Mouse (Mus musculus) erythroid progenitor cell, adult 5-6 weeks (primary cell): Measurements from ENCODE around the gene Fdxr. TPM values are rescaled to one million over a fixed set of nuclear protein-coding genes. Genes with fewer than 3 reads are reported as not detected.

ENCODE experiments used
- ATAC-seq: replicated peaks from 2 replicates; pipeline ENCODE4 v1.8.0; 2016; ENCODE audit warnings: moderate number of reproducible peaks, mild to moderate bottlenecking, moderate TSS enrichment, inconsistent platforms; ENCODE audit not compliant: poor library complexity, low FRiP score, severe bottlenecking
- total RNA-seq, 2 experiments: library from RNA; stranded (forward) in 1 of 2; stranded (reverse) in 1 of 2; fragments of 150-400 nt in 1 of 2; fragments of 186-747, 209-891 nt in 1 of 2; gene quantifications; 2 replicates each; pipeline versions ENCODE4 v1.2.3 to v1.2.4; 2015 to 2017; ENCODE audit warnings: low replicate concordance in 2 of 2

Fdxr gene
- total RNA-seq, 2 experiments from 2014 or later: 1.3 to 1.4 TPM

DNA sequence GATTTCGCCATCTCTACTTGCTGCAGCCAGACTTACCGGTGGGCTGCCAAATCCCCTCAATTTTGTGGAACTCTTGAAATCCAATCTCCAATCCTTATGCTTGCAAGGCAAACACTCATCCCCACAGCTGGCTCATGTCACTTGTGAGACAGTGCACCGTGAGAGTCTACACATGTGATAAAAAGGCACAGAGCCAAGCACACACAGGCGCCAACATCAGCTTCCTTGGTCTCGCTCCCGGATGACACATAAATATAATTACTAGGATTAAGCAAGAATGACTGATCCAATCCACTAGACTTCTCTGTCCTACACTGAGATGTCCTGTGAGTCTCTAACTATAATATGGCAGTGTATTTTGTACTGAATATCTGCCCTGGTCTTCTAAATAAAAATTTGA, 14.1 kb upstream of the Fdxr start:
- ATAC-seq: no peak

DNA sequence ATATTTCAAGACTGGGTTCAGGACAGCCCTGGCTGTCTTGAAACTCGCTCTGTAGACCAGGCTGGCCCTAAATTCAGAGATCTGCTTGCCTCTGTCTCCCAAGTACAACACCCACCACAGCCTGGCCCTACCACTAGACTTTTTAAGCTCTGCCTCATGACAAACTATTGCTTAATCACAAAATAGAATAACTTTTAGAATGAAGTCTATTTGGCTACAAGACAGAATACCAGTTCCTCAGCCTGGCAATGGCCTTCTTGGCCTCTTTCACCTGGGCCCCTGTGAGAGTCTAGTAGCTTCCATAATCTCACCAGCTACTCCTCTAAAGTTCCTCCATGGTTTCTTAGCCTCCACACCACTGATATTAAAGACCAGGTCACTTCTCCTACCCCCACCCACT, 13.5 kb upstream of the Fdxr start:
- ATAC-seq: no peak

DNA sequence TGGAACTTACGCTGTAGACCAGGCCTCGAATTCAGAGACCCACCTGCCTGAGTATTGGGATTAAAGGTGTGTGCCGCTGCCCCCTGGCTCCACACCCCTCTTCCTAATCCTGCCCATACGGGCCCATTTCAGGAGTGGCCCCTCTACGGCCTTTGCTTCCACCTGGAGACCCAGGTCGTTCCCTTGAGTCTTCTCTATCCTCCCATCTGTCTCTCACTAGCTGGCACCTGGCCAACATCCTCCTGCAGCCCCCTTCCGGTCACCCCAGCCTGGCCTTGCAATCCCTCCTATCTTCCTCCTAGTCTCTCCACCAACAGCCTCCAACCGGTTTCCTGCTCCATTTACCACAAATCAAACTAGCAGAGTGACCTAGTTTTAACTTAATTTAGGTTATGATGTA, 13.0 kb upstream of the Fdxr start:
- ATAC-seq: no peak

DNA sequence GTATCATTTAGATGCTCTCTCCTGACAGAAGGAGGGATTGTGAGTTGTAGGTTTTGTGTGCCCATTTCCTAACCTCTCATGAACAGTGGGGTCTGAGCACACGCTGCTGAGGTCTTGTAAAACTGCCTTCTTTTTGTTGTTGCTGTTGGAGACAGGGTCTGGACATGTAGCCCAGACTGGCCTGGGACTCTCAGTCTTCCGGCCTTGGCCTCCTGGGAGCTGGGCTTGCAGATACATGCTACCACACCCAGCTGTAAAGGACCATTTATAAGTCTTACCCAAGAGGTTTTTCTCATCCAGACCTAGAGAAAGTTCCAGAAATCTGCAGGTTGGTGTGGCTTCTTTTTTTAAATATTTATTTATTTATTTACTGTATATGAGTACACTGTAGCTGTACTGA, 11.5 kb upstream of the Fdxr start:
- ATAC-seq: no peak

DNA sequence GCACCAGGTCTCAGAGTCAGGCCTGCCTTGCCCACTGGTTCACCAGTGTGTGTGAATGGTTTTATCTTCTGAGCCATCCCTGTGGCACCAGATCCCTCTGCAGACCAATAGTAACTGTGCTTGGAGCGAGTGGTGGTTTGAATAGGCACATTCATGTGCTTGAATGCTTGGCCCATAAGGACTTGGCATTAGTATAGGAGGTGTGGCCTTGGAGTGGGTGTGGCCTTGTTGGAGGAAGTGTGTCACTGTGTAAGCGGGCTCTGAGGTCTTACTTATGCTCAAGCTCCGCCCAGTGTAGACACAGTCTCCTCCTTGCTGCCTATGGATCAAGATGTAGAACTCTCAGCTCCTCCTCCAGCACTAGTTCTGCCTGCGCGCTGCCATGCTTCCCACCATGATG, 10.5 kb upstream of the Fdxr start:
- no peak for ATAC-seq

DNA sequence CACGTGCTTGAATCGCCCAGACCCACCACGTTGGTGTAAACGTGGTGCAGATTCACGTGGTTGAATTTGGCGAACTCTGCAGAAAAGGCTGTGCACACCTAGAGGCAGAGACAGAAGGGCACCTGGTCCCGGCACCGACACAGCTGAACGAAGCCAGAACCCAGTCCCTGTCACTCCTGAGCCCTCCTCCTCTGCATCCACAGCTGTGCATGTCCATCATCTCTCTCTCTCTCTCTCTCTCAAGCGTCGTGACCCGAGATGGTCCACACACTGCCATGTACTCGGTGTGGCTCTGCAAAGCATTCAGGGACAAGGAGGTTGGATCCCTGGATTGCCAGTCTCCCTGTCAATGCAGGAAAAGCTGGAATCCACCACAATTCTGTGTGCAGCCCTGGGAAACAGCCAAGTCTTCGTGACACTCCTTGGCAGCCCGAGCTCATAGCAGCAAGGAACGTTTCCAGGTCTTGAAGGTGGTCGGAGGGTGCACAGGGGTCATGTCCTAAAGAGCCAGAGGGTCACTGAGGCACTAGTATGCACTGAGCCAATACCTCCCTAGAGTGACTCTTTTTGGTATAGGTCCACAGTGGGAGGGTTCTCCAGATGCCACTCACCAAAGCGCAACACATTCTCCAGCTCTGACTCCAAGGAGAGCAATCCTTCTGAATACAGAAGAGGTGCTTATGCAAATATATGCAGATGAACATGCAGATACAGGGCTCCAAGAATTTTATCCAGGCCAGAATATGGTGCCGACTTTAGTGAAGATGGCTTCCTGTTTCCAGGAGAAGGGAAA, 9.5 kb upstream of the Fdxr start:
- ATAC-seq: no peak

DNA sequence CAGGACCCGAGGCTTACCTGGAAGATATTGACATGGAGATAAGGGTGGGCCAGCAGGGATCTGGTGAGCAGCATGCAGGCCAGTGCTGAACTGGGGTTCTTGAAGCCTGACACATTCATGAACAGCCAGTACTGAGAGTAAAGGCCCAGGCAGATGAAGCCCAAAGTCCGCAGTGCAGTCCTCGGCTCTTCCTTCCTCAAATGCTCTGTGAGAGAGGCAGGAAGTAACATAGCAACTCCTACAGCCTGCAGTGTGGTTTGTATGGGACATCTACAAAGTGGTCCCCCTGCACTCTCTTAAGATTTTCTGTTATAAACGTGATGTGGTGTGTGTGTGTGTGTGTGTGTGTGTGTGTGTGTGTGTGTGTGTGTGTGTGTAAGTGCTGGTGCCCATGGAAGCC, 8.4 kb upstream of the Fdxr start:
- ATAC-seq: no peak

DNA sequence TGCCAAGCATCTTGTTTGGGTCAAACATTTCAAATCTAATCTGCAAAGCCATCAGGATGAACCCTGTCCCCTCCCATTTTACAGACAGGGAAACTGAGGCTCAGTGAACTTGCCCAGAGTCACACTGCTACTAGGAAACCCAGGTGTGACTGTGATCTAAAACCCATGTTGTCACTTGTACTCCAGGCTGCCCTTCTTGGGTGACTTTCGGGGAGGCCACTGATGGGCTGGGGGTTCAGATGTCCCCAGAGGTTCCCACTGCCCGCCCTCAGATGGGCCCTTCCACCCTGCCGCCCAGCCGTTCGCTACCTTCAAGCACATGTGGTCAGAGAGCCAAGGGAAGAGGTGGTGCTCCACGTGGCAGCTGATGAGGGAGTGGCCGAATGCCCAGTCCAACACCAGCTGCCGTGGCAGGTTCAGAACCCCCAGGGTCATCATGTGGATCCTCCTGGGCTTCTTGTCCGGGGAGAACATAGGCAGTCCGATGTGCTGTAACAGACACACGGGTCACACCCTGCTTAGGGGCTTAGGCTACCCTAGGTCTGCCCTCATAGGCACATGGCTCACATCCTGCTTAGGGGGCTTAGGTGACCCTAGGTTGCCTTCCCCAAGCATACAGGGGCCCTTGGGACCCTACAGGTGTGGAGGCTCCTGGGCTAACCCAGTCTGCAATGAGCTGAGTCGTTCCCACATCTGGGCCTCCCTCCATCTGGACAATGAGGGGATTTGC, 7.2 kb upstream of the Fdxr start:
- no peak for ATAC-seq

DNA sequence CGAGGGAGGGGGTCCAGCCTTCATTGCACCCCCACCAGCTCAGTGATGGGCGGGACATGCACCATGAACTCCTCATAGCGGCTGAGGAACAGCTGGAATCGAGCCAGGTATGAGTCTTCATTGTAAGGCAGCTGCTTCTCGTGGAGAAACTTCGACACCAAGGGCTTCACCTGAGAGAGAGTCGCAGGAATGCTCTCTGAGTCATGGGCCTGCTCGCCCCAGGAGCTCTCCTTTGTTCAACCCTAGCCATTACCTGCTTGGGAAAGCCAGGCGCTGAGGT, 6.6 kb upstream of the Fdxr start:
- ATAC-seq: no peak

DNA sequence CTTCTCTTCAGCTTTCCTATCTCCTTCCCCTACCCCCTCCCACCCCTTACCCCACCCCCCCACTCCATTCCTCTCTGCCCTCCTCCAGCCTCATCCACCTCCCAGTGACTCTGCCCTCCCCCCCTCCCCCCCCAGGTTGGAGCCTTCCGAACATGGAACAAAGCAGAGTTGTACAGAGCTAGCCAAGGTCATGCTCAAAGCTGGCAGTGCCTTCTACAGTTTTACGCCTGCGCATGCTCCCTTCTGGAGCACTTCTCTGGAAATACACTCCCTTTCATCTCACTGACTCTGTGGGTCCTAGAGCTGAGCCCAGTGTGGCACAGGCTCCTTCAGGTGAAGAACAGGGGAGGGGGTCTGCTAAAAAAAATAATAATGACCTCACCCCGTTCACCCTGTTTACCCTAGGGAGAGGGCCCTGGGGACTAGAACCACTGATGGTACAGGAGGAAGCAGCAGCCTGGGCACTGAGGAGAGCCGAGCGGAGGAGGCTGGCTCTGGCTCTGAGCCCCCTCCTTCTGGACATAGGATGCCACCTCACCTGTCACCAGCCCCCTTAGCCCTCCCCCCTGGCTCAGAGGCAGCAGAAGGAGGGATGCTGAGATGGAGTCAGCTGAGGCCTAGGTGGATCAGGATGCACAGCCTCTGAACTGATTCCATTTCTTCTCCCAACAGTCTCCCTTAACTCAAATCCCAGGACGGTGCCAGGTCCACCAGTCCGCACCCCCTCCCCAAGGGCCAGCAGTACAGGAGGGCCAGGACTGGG, 6.1 kb upstream of the Fdxr start:
- ATAC-seq: no peak

DNA sequence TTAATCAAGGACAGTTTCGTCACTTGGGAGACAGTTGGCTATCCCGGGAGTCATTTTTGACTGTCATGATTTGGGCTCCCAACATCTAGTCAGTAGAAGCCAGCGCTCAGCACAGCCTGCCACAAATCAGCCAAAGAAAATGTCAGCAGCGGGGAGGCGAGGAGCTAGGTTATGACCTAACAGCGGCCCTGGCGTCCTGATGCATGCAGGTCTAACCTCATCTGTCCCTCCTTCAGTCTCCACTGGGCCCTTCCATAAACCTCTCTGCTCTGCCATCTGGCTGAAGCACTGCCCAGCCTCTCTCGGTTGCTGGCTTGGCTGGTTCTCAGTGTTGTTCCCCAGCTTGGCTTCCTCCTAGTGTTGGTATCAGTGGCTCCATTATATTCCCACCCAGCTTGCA, 5.4 kb upstream of the Fdxr start:
- ATAC-seq: no peak

DNA sequence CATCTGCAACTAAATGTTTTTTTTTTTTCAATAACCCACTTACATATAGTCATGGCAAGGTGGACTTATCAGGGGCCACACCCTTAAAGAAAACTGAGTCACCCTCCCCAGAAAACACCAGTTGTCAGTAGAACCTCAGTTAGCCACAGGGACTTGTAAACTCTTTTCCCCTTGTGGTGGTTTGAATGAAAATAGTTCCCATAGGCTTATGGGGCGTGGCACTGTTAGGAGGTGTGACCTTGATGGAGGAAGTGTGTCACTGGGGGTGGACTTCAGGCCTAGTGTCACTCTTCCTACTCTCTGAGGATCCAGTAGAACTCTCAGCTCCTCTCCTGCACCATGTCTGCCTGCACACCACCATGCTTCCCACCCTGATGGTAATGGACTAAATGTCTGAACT, 2.9 kb upstream of the Fdxr start:
- ATAC-seq: no peak

DNA sequence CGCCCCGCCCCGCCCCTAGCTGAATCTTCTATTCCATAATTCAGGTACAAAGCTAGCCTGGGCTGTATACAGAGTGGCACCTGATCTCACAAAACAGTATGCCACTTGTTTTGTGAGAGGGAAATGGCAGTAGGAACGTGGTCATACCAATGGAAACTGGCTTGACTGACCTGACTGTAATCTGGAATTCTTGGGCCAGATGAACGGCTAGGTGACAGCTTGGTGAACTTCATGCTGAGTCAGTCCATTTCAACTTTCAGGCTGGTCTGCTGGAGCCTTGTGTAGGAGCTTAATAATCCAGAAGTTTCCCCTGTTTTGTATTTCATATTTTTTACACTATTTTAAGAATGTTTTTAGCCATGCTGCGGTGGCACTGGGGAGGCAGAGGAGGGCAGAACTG, 1.3 kb upstream of the Fdxr start:
- ATAC-seq: no peak

DNA sequence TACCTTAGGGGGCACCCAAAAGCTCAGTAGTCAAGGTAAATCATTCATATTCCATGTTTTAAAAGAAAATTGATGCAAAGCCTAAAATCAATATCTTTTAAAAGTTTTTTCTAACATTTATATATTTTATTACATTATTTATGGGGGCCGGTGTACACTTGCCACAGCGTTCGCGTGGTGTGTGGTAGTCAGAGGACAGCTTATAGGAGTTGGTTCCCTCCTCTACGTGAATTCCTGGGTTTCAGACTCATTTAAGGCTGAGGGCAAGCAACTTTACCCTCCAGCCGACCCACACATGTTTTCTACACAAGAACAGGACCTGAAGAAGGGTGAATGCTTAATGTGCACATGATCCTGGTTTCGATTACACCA, 740 bp upstream of the Fdxr start:
- ATAC-seq: no peak

DNA sequence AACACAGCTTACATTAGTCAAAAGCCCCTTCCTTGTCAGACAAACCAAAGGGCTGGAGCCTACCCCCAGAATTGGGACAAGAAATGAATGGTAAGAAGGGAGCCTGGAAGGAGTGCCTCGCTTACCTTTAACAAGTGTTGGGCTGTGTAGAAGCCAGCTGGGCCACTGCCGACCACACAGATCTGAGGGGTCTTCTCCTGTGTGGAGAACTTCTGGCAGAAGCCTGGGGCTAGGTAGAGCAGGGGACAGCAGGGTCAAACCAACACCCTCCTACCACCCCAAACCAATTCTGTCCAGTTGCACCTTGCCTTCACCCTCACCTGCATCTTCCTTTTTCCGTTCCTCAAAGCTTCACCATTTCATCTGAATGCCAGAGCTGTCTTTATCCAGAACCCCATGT, 896 bp downstream of the Fdxr start:
- no peak for ATAC-seq

DNA sequence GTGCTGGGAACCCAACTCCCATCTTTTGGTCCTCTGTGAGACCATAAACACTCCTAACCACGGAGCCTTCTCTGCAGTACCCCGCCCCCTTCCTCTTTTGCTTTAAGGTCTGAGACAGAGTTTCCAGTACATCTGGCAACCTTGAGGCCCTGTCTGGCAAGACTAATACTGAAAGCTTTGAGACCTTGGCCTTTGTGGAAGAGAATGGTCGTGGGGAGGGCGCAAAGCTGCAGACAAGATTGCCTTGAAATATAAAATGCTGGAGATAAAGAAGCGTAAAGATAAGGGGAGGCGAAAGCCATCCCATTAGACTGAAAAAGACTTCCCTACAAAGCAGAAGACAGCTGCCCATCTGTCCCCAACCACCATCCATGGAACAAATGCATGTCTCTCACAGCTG, 1.3 kb downstream of the Fdxr start:
- no peak for ATAC-seq

DNA sequence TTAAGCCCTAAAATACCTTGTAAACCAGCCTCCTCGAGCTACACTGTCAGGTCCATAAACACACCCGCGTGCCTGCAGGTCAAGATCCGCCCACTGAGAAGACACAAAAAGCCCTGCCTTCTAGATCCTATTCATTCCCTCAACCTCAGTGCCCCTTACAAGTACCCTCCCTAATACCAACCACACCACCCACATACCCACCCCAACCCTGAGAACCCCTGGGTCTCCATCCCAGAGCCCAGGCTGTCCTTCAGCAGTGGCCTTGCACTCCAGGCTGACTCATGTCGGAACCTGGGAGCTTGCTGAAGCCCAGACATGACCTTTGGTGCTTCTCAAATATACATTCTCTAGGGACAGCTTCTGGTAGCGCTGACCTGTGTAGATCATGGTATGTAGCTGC, 2.1 kb downstream of the Fdxr start:
- no peak for ATAC-seq

DNA sequence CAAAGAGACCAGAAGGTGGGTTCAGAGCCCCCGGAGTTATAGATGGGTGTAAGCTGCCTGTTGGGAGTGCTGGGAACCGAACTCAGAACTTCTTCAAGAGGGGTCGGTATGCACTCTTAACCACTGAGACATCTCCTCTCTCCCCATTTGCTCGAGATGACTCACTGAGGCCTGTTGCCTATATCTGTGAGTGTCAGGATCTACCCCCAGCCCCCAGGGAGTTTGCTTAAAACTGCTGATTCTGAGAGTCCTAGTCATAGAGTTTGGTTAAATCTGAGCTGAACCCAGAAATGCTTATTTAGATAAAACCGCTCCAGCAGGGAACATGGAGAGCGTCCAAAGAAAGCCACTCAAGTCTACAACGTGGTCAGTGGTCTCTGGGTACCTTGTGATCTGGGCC, 2.7 kb downstream of the Fdxr start:
- ATAC-seq: no peak

DNA sequence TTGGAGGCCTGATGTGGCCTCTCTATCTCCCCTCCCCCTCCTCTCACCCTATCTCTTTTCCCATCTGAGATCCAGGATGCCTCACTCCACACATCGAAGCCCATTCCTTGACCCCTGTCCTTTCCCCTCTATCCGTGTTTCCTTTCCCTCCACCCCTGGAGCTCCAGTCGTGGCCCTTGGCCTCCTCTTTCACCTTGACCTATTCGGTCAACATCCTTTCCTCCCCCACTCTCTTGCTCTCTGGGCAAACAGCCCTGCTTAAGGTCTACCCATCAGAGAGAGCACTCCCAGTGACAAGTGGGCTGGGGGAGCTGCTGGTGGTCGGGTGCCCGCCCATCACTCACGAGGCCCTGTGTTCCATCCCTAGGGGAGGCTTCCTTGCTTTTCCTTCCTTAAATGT, 3.1 kb downstream of the Fdxr start:
- ATAC-seq: no peak

DNA sequence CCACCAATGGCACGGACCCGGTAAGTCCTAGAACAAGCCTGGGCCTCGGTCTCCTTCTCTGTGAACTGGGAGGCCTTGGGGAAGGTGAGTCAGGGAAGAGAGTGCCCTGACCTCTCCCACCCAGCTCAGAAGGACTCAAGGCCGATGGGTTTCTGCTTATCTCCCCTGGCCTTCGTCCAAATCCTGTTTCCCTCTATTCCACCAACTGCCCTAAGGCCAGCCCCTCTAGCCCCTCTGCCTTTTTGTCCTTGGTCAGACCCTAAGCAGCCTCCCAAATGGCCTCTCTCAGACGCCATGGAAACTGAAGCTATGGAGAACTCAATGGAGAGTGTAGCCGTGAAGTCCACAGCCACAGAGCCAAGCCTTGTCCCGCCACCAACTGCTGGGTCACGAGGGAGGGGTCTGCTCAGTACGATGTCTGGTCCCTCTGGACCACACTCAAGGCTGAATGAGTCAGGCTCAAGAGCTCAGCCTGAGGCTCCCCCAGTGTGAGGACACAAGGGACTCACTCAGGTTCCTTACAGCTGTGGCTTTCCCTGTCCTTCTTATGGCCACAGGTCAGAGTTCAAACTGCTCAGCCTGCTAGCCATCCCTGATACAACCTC, 3.9 kb downstream of the Fdxr start:
- no peak for ATAC-seq

DNA sequence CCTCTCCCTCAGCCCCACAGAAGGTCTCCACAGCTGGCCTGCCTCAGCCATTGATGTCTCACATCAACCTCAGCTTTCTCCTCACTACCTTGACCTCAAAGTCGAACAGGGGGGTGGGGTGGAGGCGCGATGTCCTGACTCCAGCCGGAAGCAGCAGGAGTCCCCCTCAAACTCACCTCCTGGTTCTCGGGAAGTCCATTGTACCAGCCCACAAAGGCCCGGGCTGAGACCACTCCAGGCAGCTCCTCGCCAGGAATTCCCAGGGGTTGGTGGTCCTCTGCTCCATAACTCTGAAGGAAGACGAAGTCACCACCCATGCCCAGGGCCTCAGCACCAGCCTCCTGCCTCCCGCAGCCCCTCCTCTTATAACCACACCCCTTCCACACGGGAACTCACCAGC, 5.4 kb downstream of the Fdxr start:
- ATAC-seq: no peak
